Mouse (Mus musculus) forebrain, embryonic 15.5 days (tissue): ENCODE results near the gene Stk32c. TPM values are rescaled to one million over a fixed set of nuclear protein-coding genes. Genes with fewer than 3 reads are reported as not detected.
A peak's percentile ranks its signal among the peaks of the same experiment; 100 is the strongest.

Source experiments
- ATAC-seq: fragments of 200-750 bp; cut with Nextera tagmentation; replicated peaks from 2 replicates; pipeline ENCODE4 v1.8.0; 2017; ENCODE audit warnings: mild to moderate bottlenecking, moderate TSS enrichment, moderate library complexity
- H3K27ac ChIP-seq: fragments of 300-500 bp; sonication (generic); replicated peaks from 2 replicates; pipeline ENCODE4 v1.5.1; 2015; ENCODE audit warnings: mild to moderate bottlenecking, inconsistent platforms
- H3K27me3 ChIP-seq: fragments of 300-500 bp; sonication (generic); 2 replicates; pipeline ENCODE4 v1.6.1; 2015; ENCODE audit warnings: inconsistent platforms
- H3K36me3 ChIP-seq: fragments of 300-500 bp; sonication (generic); 2 replicates; pipeline ENCODE4 v1.6.1; 2015; ENCODE audit warnings: mild to moderate bottlenecking, inconsistent platforms
- H3K4me1 ChIP-seq: fragments of 300-500 bp; sonication (generic); 2 replicates; pipeline ENCODE4 v1.6.1; 2015; ENCODE audit warnings: inconsistent platforms
- H3K4me2 ChIP-seq: fragments of 300-500 bp; sonication (generic); replicated peaks from 2 replicates; pipeline ENCODE4 v1.6.1; 2015; ENCODE audit warnings: mild to moderate bottlenecking, inconsistent platforms
- H3K4me3 ChIP-seq: fragments of 300-500 bp; sonication (generic); 2 replicates; pipeline ENCODE4 v1.5.1; 2015; ENCODE audit warnings: mild to moderate bottlenecking, inconsistent platforms
- H3K9ac ChIP-seq: fragments of 300-500 bp; sonication (generic); replicated peaks from 2 replicates; pipeline ENCODE4 v1.6.1; 2015; ENCODE audit warnings: mild to moderate bottlenecking, inconsistent platforms
- H3K9me3 ChIP-seq: fragments of 300-500 bp; sonication (generic); 2 replicates; pipeline ENCODE4 v1.6.1; 2016; ENCODE audit warnings: inconsistent platforms
- WGBS: fragments of 180-500 bp; shearing (Covaris S2); methylation state at CpG from one replicate; pipeline ENCODE4 v1.1.7; 2015; ENCODE audit warnings: mixed read lengths; 5-methylcytosine and 5-hydroxymethylcytosine counted together
- polyA plus RNA-seq: library from polyadenylated mRNA; unstranded; fragments of >200 nt; fragmentation: Nextera tagmentation; extraction: Ambion mirVana; gene quantifications from 2 replicates; pipeline ENCODE4 v1.2.1, GENCODE M21; 2015

Stk32c gene
- polyA plus RNA-seq, 1 experiment from 2014 or later, result 0.93 TPM

- H3K27me3 ChIP-seq, result no peaks in the 10 kb centered on the region
- no peaks in the 10 kb centered on the region for H3K9me3 ChIP-seq
- peaks cover 38% of the 10 kb centered on the region for H3K36me3 ChIP-seq
- H3K27ac ChIP-seq, result no peak overlapping the region
- no peak overlapping the region for H3K4me2 ChIP-seq
- no peak overlapping the region for H3K4me3 ChIP-seq
- no peak overlapping the region for H3K9ac ChIP-seq
- H3K4me1 ChIP-seq, result peaks cover 3% of the 10 kb centered on the region
- ATAC-seq, result no peak
- WGBS, result 89% methylated on average over 7 of the region's 7 CpGs
Observed at GRCm38 (mm10) chr7:139095282-139095681, 117.8 kb downstream of the Stk32c start.

GRCm38 (mm10) chr7:139094761-139095160, 118.3 kb downstream of the Stk32c start:
- Histone ChIP-seq H3K4me3 (no peak overlapping the region), H3K27ac (no peak overlapping the region), H3K36me3 (peaks cover 39% of the 10 kb centered on the region), H3K27me3 (no peaks in the 10 kb centered on the region), H3K4me2 (no peak overlapping the region), H3K9me3 (no peaks in the 10 kb centered on the region), H3K9ac (no peak overlapping the region), H3K4me1 (peaks cover 8% of the 10 kb centered on the region)
- no peak for ATAC-seq
- WGBS, result 82% methylated on average over 6 of the region's 6 CpGs

- no peak for ATAC-seq
- no peak overlapping the region for H3K4me2 ChIP-seq
- H3K4me1 ChIP-seq, result peaks cover 18% of the 10 kb centered on the region
- H3K4me3 ChIP-seq, result no peak overlapping the region
- no peak overlapping the region for H3K27ac ChIP-seq
- WGBS, result 93% methylated on average over 7 of the region's 7 CpGs
- H3K27me3 ChIP-seq, result no peaks in the 10 kb centered on the region
- peaks cover 40% of the 10 kb centered on the region for H3K36me3 ChIP-seq
- H3K9ac ChIP-seq, result no peak overlapping the region
- no peaks in the 10 kb centered on the region for H3K9me3 ChIP-seq
Observed at GRCm38 (mm10) chr7:139093781-139094180, 119.3 kb downstream of the Stk32c start.

- Histone ChIP-seq H3K27ac (no peak overlapping the region), H3K4me1 (peaks cover 25% of the 10 kb centered on the region), H3K9ac (no peak overlapping the region), H3K27me3 (no peaks in the 10 kb centered on the region), H3K4me3 (no peak overlapping the region), H3K36me3 (peaks cover 38% of the 10 kb centered on the region), H3K9me3 (no peaks in the 10 kb centered on the region), H3K4me2 (no peak overlapping the region)
- no peak for ATAC-seq
- WGBS, result 86% methylated on average over 5 of the region's 5 CpGs
Observed at GRCm38 (mm10) chr7:139093124-139093523, 120.0 kb downstream of the Stk32c start.

- Histone ChIP-seq H3K36me3 (peaks cover 38% of the 10 kb centered on the region), H3K9me3 (no peaks in the 10 kb centered on the region), H3K4me2 (no peak overlapping the region), H3K4me3 (no peak overlapping the region), H3K27ac (no peak overlapping the region), H3K9ac (no peak overlapping the region), H3K4me1 (peaks cover 29% of the 10 kb centered on the region), H3K27me3 (no peaks in the 10 kb centered on the region)
- 99% methylated on average over 5 of the region's 5 CpGs for WGBS
- no peak for ATAC-seq
Observed at GRCm38 (mm10) chr7:139092676-139093075, 120.4 kb downstream of the Stk32c start.

GRCm38 (mm10) chr7:139091681-139092080, 121.4 kb downstream of the Stk32c start:
- no peaks in the 10 kb centered on the region for H3K27me3 ChIP-seq
- no peak overlapping the region for H3K9ac ChIP-seq
- H3K4me3 ChIP-seq, result no peak overlapping the region
- H3K4me1 ChIP-seq, result peaks cover 39% of the 10 kb centered on the region
- H3K36me3 ChIP-seq, result peaks cover 38% of the 10 kb centered on the region
- H3K4me2 ChIP-seq, result no peak overlapping the region
- ATAC-seq, result no peak
- H3K27ac ChIP-seq, result no peak overlapping the region
- 88% methylated on average over 9 of the region's 9 CpGs for WGBS
- H3K9me3 ChIP-seq, result no peaks in the 10 kb centered on the region

- Histone ChIP-seq H3K4me2 (no peak overlapping the region), H3K4me1 (peaks cover 48% of the 10 kb centered on the region), H3K27ac (no peak overlapping the region), H3K36me3 (peaks cover 35% of the 10 kb centered on the region), H3K4me3 (no peak overlapping the region), H3K9ac (no peak overlapping the region), H3K9me3 (no peaks in the 10 kb centered on the region), H3K27me3 (no peaks in the 10 kb centered on the region)
- no peak for ATAC-seq
- 72% methylated on average over 12 of the region's 12 CpGs for WGBS
Observed at GRCm38 (mm10) chr7:139089892-139090874, 122.9 kb downstream of the Stk32c start.

GRCm38 (mm10) chr7:139087801-139088200, 125.3 kb downstream of the Stk32c start:
- no peak overlapping the region for H3K9ac ChIP-seq
- H3K36me3 ChIP-seq, result peaks cover 27% of the 10 kb centered on the region
- no peaks in the 10 kb centered on the region for H3K27me3 ChIP-seq
- H3K9me3 ChIP-seq, result no peaks in the 10 kb centered on the region
- ATAC-seq, result peak; percentile 55
- WGBS, result 32% methylated on average over 2 of the region's 2 CpGs
- 0 out of 2 replicates have a peak overlapping the region, but pooled peaks have one; percentile 28 for H3K27ac ChIP-seq
- H3K4me2 ChIP-seq, result peak overlapping the region; percentile 78
- H3K4me1 ChIP-seq, result peaks cover 48% of the 10 kb centered on the region
- peak overlapping the region; percentile 83; the same call in 1 of the 2 replicates for H3K4me3 ChIP-seq

- Histone ChIP-seq H3K9me3 (no peaks in the 10 kb centered on the region), H3K4me2 (peak overlapping the region; percentile 78), H3K27me3 (no peaks in the 10 kb centered on the region), H3K27ac (peak overlapping the region; percentile 67), H3K4me3 (peak overlapping the region; percentile 83), H3K36me3 (peaks cover 18% of the 10 kb centered on the region; the same call in 1 of the 2 replicates), H3K4me1 (peaks cover 48% of the 10 kb centered on the region), H3K9ac (peak overlapping the region; percentile 84)
- peak; percentile 70 for ATAC-seq
- WGBS, result 2% methylated on average over 61 of the region's 61 CpGs
Observed at GRCm38 (mm10) chr7:139086195-139087158, 126.6 kb downstream of the Stk32c start.

GRCm38 (mm10) chr7:139085629-139086194, 127.4 kb downstream of the Stk32c start, which contains the start of gene Dpysl4:
Dpysl4 (plus strand) TSS chr7:139086001.
- 5% methylated on average over 32 of the region's 32 CpGs for WGBS
- peak within 1 kb of the TSS; percentile 83 for H3K4me3 ChIP-seq

GRCm38 (mm10) chr7:139084316-139084715, 128.8 kb downstream of the Stk32c start:
- 44% methylated on average over 1 of the region's 1 CpGs for WGBS
- Histone ChIP-seq H3K9ac (no peak overlapping the region), H3K4me1 (peaks cover 35% of the 10 kb centered on the region), H3K4me3 (no peak overlapping the region), H3K27me3 (no peaks in the 10 kb centered on the region), H3K9me3 (no peaks in the 10 kb centered on the region), H3K27ac (no peak overlapping the region), H3K36me3 (0 out of 2 replicates have a peak, but pooled peaks cover 4% of the 10 kb centered on the region), H3K4me2 (no peak overlapping the region)
- no peak for ATAC-seq

More at GRCm38 (mm10) chr7:139085629-139086194, 127.4 kb downstream of the Stk32c start, which contains the start of gene Dpysl4:
- ATAC-seq, result peak; percentile 72
- peaks cover 48% of the 10 kb centered on the region for H3K4me1 ChIP-seq
- peak within 1 kb of the TSS; percentile 84 for H3K9ac ChIP-seq
- H3K27me3 ChIP-seq, result no peaks in the 10 kb centered on the region
- H3K36me3 ChIP-seq, result peaks cover 10% of the 10 kb centered on the region; the same call in 1 of the 2 replicates
- peak within 1 kb of the TSS; percentile 67 for H3K27ac ChIP-seq
- H3K9me3 ChIP-seq, result no peaks in the 10 kb centered on the region
- H3K4me2 ChIP-seq, result peak within 1 kb of the TSS; percentile 78
